Mouse (Mus musculus) liver, postnatal 0 days (tissue): Measurements from ENCODE around the gene Smap1.

ENCODE experiments used
- CTCF ChIP-seq: sonication (generic); IDR thresholded peaks from 2 replicates; pipeline ENCODE4 v1.5.1; 2016; ENCODE audit warnings: antibody characterized with exemption, low read depth
- EP300 ChIP-seq: IDR thresholded peaks from 2 replicates; pipeline ENCODE4 v1.6.1; 2016; ENCODE audit warnings: antibody characterized with exemption, low read depth, mild to moderate bottlenecking

DNA sequence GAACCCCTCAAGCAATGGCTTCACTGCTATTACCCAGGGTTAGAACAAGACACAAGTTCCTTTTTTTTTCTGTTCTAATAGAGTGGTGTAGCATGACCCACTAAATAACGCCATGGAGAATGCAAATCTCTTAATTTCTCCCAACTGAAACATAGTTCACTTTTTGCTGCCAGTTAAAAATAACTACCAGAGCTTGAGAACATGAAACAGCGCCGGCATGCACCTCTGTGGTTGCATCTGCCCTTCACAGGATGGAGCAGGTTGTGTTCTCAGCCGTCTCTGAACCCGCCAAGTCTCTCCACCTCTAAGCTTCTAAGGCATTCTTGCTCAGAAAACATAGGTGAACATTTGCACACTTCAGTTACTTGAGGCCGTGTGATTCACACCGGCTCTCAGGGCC lies 87.9 kb downstream of the Smap1 start:
- TF ChIP-seq CTCF, result no peak
- TF ChIP-seq EP300, result no peak
